Mouse (Mus musculus) mouse embryonic stem cell (cell line): ENCODE measurements at regions not wholly inside any gene's neighbourhood (a gene's known extent, or its start where the extent isn't known, plus 50 kb on each side); places are given as distances from the start of the nearest gene placed in this dataset.

Experiments
- in situ Hi-C, 2 experiments: fragments of 300-500 bp; cut with MboI; formaldehyde crosslinking; loops; 1 replicate in 1 of 2; 3 replicates in 1 of 2; pipeline ENCODE4 v1.14.3; 2019 to 2020; ENCODE audit warnings: low sequenced_read_pairs in 2 of 2, low pct_unique_long_range_greater_than_20kb in 1 of 2, mixed read lengths in 1 of 2; ENCODE audit not compliant: unreplicated experiment in 1 of 2

- in situ Hi-C loops, result no loop called here
Observed at GRCm38 (mm10) chr10:95090641-95091040, 146.0 kb upstream of the Plxnc1 start.

- in situ Hi-C loops, result no loop called here
Observed at GRCm38 (mm10) chr10:95090035-95090434, 145.4 kb upstream of the Plxnc1 start.

GRCm38 (mm10) chr10:95087864-95088570, 143.4 kb upstream of the Plxnc1 start:
- in situ Hi-C loops, result no loop called here

- in situ Hi-C loops, result no loop called here
Observed at GRCm38 (mm10) chr10:95086755-95087154, 142.1 kb upstream of the Plxnc1 start.

GRCm38 (mm10) chr10:95085688-95086268, 141.1 kb upstream of the Plxnc1 start:
- in situ Hi-C loops, result no loop called here

- in situ Hi-C loops, result no loop called here
Observed at GRCm38 (mm10) chr10:95083341-95084148, 138.9 kb upstream of the Plxnc1 start.

- in situ Hi-C loops, result no loop called here
Observed at GRCm38 (mm10) chr10:95082634-95083033, 138.0 kb upstream of the Plxnc1 start.

GRCm38 (mm10) chr10:95079979-95080378, 135.3 kb upstream of the Plxnc1 start:
- in situ Hi-C loops, result no loop called here

GRCm38 (mm10) chr10:95076421-95076820, 131.8 kb upstream of the Plxnc1 start:
- in situ Hi-C loops, result no loop called here

GRCm38 (mm10) chr10:95075897-95076296, 131.3 kb upstream of the Plxnc1 start:
- in situ Hi-C loops, result no loop called here

- in situ Hi-C loops, result no loop called here
Observed at GRCm38 (mm10) chr10:95074959-95075590, 130.4 kb upstream of the Plxnc1 start.

- in situ Hi-C loops, result no loop called here
Observed at GRCm38 (mm10) chr10:95074381-95074780, 129.7 kb upstream of the Plxnc1 start.

- in situ Hi-C loops, result no loop called here
Observed at GRCm38 (mm10) chr10:95067971-95068370, 123.3 kb upstream of the Plxnc1 start.

- in situ Hi-C loops, result no loop called here
Observed at GRCm38 (mm10) chr10:95066774-95067173, 122.1 kb upstream of the Plxnc1 start.

GRCm38 (mm10) chr10:95059486-95060091, 115.0 kb upstream of the Plxnc1 start:
- in situ Hi-C loops, result no loop called here

- in situ Hi-C loops, result no loop called here
Observed at GRCm38 (mm10) chr10:95059078-95059477, 114.4 kb upstream of the Plxnc1 start.

- in situ Hi-C loops, result no loop called here
Observed at GRCm38 (mm10) chr10:95057051-95057714, 112.5 kb upstream of the Plxnc1 start.

GRCm38 (mm10) chr10:95056541-95056940, 111.9 kb upstream of the Plxnc1 start:
- in situ Hi-C loops, result no loop called here
